Mouse (Mus musculus): Measurements from ENCODE around the gene Gm45140. TPM values are rescaled to one million over a fixed set of nuclear protein-coding genes. Genes with fewer than 3 reads are reported as not detected.

The Gm45140 gene
- 1.1 and 1.3 TPM in 2 replicates for polyA plus RNA-seq (2012; rRNA removed)

GRCm38 (mm10) chr6:87835695-87836094, at the start of gene Gm45140:
Gene Gm45140, minus strand, starts transcription at chr6:87835795.
- DNase-seq (ENCODE audit: low read depth) = no peak

DNA sequence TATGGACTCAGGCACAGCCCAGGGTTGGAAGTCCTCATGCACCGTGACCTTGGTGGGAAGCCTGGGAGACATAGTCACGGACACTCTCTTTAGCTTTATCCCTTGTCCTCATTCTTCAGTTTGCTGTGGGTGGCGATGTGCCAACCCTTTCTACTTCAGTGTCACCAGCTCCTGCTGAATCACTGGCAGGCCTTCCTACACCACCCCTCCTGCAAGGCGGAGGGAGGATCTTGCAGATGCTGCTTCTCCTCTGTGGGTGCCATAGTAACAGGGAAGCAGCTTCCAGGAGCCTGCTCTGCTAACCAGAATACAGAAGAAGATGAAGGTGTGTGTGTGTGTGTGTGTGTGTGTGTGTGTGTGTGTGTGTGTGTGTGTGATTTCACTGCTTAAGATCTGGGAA, 47.2 kb upstream of the Gm45140 start:
- no peak for DNase-seq (ENCODE audit: low read depth)

DNA sequence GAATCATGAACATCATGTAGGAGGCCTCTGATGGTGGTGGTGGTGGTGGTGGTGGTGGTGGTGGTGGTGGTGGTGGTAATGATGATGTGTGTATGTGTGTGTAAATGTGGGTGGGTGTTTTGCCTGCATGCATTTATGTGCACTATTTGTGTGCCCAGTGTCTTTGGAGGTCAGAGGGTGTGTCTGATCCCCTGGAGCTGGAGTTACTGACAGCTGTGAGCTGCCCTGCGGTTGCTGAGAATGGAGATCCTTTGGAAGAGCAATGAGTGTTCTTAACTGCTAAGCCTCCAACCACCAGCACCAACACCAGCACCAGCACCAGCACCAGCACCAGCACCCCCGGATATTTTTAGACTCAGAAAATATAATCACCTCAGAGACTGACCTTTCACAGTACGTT, 46.6 kb upstream of the Gm45140 start:
- DNase-seq (ENCODE audit: low read depth) = no peak

DNA sequence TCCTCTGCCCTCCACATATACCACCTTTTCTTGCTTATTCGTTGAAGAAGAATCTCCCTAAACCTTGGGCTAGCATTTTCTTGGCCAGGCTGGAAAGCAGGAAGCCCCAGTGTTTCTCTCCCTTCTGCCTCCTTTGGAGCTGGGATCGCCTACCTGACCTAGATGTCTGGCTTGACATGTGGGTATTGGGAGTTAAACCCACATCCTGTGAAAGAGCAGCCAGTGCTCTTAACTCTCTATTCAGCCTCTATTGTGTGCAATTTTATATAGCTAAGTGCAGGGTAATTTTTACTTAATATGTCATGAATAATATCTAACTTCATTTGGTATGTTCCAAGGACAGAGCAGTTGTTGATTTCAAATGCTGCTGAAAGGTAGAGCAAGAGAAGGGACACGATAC, 44.0 kb upstream of the Gm45140 start:
- DNase-seq (ENCODE audit: low read depth) = no peak

GRCm38 (mm10) chr6:87879010-87879409, 43.4 kb upstream of the Gm45140 start:
- no peak for DNase-seq (ENCODE audit: low read depth)

DNA sequence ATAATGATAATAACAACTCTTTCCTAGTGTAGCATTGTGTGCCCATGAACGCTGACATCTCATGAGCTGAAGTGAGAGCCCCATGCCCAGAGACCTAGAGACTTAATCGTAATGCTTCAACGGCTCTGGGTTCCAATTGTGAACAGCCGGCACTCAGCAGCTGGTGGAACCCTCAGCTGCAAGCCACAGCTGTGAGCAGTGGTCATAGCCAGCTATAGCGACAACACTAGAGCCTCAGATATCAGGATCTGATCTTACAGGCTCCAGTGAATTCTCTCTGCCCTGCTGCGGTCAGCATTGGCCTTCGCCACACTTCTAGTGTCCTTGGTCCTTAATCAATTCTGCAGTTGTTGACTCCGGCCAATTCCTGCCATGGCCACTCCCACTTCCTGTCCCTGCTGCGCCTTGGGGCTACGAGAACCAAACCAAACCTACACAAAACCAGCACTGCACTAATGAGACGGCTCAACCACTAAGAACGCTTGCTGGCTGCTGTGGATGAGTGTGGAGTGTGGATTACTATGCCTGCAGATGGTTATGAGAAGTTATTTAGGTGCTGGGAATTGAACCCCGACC, 40.6 kb upstream of the Gm45140 start:
- DNase-seq (ENCODE audit: low read depth) = no peak

GRCm38 (mm10) chr6:87875562-87875961, 40.0 kb upstream of the Gm45140 start:
- DNase-seq (ENCODE audit: low read depth) = no peak

GRCm38 (mm10) chr6:87875083-87875482, 39.5 kb upstream of the Gm45140 start:
- no peak for DNase-seq (ENCODE audit: low read depth)

DNA sequence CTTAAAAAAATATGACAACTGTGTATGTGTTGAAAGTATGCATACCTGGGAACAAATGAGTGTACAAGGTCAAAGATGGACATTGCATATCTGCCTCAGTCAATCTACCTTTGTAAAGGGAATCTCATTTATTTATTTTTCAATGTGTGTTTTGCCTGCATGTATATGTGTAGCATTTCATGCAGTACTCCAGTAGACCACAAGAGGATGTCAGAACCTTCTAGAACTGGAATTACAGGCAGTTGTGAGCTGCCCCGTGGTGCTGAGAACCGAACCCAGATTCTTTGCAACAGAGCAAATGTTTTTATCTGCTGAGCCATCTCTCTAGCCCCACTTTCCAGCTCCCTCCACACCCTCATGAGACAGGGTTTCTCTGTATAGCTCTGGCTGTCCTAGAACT, 38.4 kb upstream of the Gm45140 start:
- no peak for DNase-seq (ENCODE audit: low read depth)

DNA sequence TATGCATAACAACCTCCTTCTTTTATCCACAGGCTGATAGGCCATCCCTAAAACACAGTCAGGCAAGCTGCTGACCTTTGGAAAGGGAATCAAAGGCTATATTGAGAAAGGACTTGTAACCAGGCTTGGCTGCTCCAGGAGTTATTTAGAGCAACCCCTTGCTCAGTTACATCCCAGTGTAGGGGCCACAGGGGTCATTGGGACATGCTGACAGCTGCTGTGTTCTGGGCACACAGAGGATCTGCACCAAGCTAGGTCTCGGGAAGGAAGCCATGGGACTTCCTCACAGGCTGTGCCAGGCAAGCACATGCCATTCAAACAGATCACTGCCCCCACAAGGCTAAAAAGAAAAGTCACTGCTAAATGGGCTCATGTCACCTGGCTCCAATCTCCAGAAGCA, 37.5 kb upstream of the Gm45140 start:
- DNase-seq (ENCODE audit: low read depth) = no peak

DNA sequence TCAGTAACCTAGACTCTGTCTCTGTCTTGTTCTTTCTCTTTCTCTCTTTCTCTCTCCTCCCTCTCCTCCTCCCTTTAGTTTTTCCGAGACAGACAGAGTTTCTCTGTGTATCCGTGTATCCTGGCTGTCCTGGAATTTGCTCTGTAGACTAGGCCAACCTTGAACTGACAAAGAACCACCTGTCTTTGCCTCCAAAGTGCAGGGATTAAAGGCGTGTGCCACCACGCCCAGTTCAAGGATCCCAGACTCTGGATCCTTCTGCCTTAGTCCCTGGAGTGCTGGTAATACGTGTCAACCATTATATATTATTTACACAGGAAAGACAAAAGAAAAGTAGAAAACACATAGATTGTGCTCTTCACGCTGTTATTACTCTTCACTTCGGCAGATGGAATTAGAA, 35.6 kb upstream of the Gm45140 start:
- DNase-seq (ENCODE audit: low read depth) = no peak

DNA sequence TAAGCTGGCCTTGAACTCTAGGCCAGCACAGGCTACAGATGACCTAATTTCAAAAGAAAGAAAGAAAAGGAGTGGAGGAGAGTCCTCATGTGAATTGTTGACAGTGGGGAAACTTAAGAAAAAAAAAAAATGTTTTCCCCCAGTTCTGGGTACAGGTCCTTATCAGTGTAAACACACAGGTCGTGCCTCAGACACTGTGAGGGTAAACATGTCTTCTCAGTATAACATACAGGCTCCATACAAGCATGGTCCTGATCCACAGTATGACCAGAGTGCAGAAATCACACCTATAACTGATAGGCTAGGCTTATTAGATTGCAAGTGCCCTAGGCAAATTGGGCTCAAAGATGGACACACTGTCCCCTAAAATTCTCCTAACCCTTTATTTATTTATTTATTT, 34.8 kb upstream of the Gm45140 start:
- no peak for DNase-seq (ENCODE audit: low read depth)

DNA sequence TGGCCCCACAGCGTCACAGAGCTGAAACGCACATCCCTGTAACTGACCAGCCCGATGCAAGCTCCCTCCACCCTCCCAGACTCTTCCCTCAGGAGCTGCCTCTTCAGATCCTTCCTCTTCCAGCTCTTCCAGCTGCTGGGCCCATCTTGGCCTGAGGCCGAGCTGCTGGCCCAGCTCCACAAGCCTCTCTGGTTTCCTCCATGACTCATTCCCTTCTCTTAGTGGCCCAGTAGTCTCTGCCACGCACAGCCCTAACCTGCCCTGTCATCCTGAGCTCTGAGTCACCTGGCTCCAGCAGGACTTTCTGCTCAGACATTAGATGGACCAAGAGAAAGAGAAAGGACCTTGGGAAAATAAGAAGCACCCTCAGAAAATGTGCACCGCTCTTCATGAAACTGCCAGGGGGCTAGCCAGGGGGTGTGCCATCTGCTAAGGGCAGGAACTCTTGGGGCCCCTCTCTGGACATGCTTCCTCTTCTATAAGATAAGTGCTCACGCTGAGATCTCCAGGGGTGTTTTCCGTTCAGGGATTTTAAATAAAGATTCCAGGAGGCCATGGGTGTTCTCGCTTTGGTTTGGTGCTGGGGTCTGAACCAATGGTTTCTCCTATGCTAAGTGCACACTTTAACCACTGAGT, 33.4 kb upstream of the Gm45140 start:
- DNase-seq (ENCODE audit: low read depth) = no peak

DNA sequence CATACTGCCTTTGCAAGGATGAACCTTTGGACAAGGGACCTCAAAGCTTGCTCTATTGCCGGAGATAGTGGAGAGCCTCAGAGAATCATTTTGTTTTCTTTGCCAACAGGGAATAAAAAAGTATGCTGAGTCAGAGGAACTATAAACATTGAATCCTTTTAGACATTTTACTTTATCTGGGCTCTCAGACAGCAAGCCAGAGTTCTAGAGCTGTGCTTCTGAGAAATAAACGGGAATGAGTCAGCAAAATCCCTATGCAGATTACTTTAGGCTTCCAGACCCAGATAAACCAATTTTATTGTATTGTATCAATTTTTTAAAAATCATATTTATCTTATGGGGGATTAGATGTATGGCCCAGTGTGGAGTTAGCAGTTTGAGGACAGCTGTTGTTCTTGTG, 31.7 kb upstream of the Gm45140 start:
- no peak for DNase-seq (ENCODE audit: low read depth)

GRCm38 (mm10) chr6:87866211-87866610, 30.6 kb upstream of the Gm45140 start:
- DNase-seq (ENCODE audit: low read depth) = no peak

DNA sequence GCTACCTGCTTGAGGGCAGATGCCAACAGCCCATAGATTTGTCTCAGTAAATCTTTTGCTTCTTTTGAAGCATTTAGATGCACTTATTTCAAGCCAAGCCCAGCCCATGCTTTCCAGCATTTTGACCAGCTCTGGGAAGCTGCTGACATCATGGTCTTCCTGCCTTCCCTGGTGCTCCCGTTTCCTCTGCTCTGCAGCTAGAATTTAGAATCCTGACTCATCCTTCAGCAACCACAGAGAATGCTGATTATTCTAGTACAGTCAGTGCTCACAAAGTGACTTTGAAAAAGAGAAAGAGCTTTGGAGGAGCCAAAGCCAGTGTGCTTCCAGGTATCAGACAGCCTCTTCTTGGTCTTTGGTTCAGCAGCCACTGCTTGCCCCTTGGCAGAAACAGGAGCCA, 21.5 kb upstream of the Gm45140 start:
- DNase-seq (ENCODE audit: low read depth) = no peak

DNA sequence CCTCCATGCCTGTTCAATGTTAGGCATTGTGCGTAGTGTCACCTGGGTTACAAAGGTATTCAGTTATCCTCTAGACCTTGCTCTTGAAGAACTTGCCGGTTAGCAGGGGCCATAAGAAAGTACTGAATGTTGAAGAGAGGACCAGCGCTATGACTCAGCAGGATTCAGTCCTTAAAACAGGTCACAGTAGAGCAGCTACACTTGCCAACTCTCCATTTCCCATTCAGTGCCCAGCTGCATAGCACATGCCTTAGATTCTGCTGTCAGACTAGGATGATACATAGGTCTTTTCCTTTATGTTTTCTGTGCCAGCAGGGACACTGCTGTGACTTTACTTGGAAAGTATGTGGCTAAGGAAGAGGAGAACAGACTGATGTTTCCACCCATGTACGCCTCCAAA, 17.9 kb upstream of the Gm45140 start:
- DNase-seq (ENCODE audit: low read depth) = no peak

- DNase-seq (ENCODE audit: low read depth) = no peak
Observed at GRCm38 (mm10) chr6:87851871-87852270, 16.3 kb upstream of the Gm45140 start.

DNA sequence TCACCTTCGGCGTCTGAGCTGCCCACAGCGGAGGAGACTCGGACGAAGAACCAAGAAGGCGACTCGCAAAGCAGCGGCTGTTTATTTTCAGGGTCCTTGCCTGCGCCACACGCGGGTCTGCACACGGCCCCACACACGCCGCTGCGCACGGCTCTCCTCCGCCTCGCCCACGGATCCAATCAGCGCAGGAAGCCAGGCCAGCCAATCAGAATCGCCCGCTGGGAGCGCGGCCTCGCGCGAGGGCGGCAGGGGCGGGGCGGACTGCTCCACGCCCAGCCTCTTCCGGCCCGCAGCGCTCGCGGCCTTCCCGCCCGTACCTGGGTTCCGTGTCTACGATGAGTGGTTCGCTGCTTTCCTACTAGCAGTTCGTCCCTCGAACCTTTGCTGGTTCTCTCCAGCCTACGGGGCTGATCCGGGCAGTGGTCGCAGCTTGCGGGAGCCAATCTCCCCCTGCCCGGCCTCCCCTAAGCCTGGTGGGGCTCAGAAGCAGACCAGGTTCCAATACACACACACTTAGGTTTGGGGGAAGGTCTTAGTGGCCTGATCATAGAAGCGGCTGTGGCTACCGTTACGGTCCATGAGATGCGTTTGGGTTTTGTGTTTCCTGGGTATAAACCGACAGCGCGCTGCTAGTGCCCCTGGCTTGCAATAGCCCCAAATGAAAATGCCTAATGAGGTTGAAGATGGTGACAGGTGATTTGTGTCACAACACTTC, 15.5 kb upstream of the Gm45140 start, which contains the start of gene Cnbp:
Cnbp (minus strand) TSS at position 207 of the 715 bp plus-strand sequence.
- no peak for DNase-seq (ENCODE audit: low read depth)

DNA sequence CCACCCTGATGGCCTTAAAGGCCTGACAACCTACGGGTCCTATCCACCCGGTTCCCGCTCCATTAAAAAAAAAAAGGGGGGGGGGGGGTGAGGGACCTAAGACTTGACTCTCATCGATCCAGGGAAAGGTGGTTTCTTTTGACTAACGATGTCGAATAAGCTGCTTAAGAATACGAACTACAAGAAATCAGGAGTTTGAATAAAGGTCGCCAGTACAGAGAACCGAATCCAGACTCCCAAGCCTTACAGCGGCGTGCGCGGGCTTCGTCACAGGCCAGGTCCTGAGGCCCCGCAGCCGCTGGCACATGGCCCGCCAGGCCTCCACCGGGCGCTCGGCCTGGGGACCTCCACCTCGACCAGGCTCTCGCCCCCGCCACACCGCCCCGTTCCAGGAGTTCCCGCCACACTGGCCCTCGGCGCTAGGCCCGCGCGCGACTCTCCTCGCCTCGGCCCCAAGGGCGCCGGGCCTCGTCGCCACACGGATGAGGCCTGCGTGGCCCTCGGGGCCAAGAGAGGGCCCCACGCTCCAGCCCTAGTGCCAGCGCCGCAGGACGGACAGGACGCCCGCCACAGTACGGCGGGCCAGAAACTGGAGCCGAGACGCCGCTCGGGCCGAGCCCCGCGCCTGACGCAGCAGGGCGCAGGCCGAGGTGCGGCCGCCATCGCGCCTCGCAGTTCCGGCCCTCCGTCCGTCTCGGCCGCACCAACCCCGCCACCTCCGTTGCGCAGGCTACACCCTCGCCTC, 14.7 kb upstream of the Gm45140 start:
- no peak for DNase-seq (ENCODE audit: low read depth)

GRCm38 (mm10) chr6:87849780-87850154, 14.2 kb upstream of the Gm45140 start:
- no peak for DNase-seq (ENCODE audit: low read depth)

- no peak for DNase-seq (ENCODE audit: low read depth)
Observed at GRCm38 (mm10) chr6:87846813-87847212, 11.2 kb upstream of the Gm45140 start.
